Mouse (Mus musculus) midbrain, embryonic 12.5 days (tissue): ENCODE data around the gene Zfhx3. TPM values are rescaled to one million over a fixed set of nuclear protein-coding genes. Genes with fewer than 3 reads are reported as not detected.

Source experiments
- ATAC-seq: fragments of 200-750 bp; cut with Nextera tagmentation; 2 replicates; pipeline ENCODE4 v1.8.0; 2017; ENCODE audit warnings: low read depth, moderate TSS enrichment, moderate library complexity; ENCODE audit not compliant: low FRiP score
- H3K27ac ChIP-seq: fragments of 300-500 bp; sonication (generic); replicated peaks from 2 replicates; pipeline ENCODE4 v1.5.1; 2016; ENCODE audit warnings: mild to moderate bottlenecking
- H3K27me3 ChIP-seq: fragments of 300-500 bp; sonication (generic); 2 replicates; pipeline ENCODE4 v1.6.1; 2016; ENCODE audit warnings: mild to moderate bottlenecking
- H3K36me3 ChIP-seq: fragments of 300-500 bp; sonication (generic); 2 replicates; pipeline ENCODE4 v1.6.1; 2016
- H3K4me1 ChIP-seq: fragments of 300-500 bp; sonication (generic); 2 replicates; pipeline ENCODE4 v1.6.1; 2016
- H3K4me2 ChIP-seq: fragments of 300-500 bp; sonication (generic); replicated peaks from 2 replicates; pipeline ENCODE4 v1.6.1; 2016; ENCODE audit warnings: mild to moderate bottlenecking, moderate library complexity
- H3K4me3 ChIP-seq: fragments of 300-500 bp; sonication (generic); 2 replicates; pipeline ENCODE4 v1.5.1; 2016; ENCODE audit warnings: mild to moderate bottlenecking
- H3K9ac ChIP-seq: fragments of 300-500 bp; sonication (generic); replicated peaks from 2 replicates; pipeline ENCODE4 v1.6.1; 2016; ENCODE audit warnings: mild to moderate bottlenecking, moderate library complexity
- H3K9me3 ChIP-seq: fragments of 300-500 bp; sonication (generic); 2 replicates; pipeline ENCODE4 v1.6.1; 2016; ENCODE audit warnings: mild to moderate bottlenecking
- WGBS: fragments of 180-500 bp; shearing (Covaris S2); methylation state at CpG from one replicate; pipeline ENCODE4 v1.1.7; 2016; 5-methylcytosine and 5-hydroxymethylcytosine counted together
- polyA plus RNA-seq: library from polyadenylated mRNA; unstranded; fragments of >200 nt; fragmentation: Nextera tagmentation; extraction: Ambion mirVana; gene quantifications from 2 replicates; pipeline ENCODE4 v1.2.1, GENCODE M21; 2016

The Zfhx3 gene
- polyA plus RNA-seq, 1 experiment from 2014 or later, result 48.9 TPM

DNA sequence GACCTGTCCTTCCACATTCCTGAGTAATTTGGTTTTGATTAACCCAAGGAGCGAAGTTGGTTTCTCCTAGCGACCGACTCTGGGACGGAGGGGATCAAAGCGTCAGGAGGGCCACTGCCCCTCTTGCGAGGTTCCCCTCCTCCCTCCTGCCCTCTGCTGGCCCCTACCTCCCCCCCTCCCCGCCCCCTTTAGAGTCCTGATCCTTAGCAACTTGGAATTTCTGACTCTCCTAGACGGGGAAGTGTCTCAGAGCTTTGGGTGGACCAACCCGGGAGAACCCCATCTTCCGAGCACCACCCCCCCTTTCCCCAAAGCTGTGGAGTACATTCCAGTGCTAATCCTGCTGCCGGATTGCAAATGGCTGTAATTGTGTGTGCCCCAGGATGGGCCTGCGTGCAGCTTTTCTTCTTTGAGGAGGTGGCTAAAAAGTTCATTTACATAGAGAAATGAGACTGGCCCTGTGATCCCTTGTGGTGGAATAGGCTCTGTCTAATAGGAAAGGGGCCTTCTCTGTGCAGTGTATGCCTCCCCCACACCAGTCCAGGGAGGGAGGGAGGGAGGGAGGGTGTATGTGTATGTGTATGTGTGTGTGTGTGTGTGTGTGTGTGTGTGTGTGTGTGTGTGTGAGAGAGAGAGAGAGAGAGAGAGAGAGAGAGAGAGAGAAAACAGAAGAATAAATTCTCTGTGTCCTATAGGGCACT, 784.2 kb downstream of the Zfhx3 start:
- peaks cover 98% of the 10 kb centered on the region for H3K4me1 ChIP-seq
- H3K27ac ChIP-seq, result peak overlapping the region; percentile 61
- H3K4me3 ChIP-seq, result no peak overlapping the region
- no peaks in the 10 kb centered on the region for H3K36me3 ChIP-seq
- ATAC-seq, result peak; percentile 76
- no peak overlapping the region for H3K9ac ChIP-seq
- no peaks in the 10 kb centered on the region; the same call in 1 of the 2 replicates for H3K27me3 ChIP-seq
- 3% methylated on average over 12 of the region's 12 CpGs for WGBS
- no peaks in the 10 kb centered on the region for H3K9me3 ChIP-seq
- peak overlapping the region; percentile 39 for H3K4me2 ChIP-seq

DNA sequence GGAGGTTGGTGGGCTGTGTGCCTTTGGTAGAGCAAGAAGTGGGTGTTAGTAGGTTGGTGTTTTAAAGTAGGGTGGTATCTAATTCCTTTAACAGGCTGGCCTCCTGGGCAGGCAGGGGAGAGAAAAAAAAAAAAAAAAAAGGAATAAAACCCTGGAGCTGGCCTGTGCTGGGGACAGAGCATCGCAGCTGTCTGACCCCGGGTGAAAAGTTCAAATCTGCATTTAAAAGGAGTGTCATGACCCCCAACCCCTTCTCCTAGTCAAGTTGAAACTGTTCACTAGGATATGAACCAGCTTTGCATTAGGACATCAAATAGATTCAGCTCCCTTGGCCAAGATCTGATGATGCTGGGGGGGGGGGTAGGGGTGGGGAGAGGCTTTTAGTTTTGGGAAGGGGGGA, 786.7 kb downstream of the Zfhx3 start:
- H3K36me3 ChIP-seq, result no peaks in the 10 kb centered on the region
- H3K4me2 ChIP-seq, result no peak overlapping the region
- 0 out of 2 replicates have a peak overlapping the region, but pooled peaks have one; percentile 11 for H3K9ac ChIP-seq
- ATAC-seq, result no peak
- no peaks in the 10 kb centered on the region for H3K9me3 ChIP-seq
- H3K27me3 ChIP-seq, result no peaks in the 10 kb centered on the region
- 0% methylated on average over 2 of the region's 2 CpGs for WGBS
- no peak overlapping the region for H3K27ac ChIP-seq
- no peak overlapping the region for H3K4me3 ChIP-seq
- H3K4me1 ChIP-seq, result peaks cover 98% of the 10 kb centered on the region

DNA sequence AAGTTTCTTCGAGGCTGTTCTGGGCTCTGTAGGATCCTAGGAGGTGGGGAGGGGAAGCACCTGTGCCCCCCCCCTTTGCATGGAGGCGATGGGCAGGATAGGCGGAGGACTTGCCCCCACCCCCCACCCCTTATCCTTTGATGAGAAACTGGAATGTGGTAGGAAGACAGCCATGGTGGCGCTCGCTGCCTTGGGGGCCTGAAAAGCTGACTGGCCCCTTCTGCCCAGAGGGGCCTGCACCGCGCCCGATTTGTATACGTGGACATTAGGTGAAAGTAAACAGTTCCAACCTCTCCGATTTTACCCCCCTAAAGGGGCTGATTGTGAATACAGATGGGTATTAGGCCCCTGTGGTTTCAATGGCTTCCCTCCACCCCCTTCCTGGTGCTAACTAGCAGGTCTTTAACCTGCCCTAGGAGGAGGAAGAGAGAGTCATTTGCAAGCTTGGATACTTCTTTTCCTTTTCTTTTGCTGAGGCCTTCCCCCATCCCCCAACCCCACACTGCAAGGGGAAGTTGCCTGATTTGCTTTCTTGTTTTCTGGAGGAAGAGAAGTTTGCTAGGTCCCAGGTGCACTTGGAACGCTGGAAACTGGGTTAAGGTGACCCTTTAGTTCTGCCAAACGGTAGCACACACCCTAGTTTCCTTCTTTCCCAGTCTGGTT, 787.4 kb downstream of the Zfhx3 start:
- no peak overlapping the region for H3K4me3 ChIP-seq
- H3K27ac ChIP-seq, result no peak overlapping the region
- WGBS, result 5% methylated on average over 12 of the region's 12 CpGs
- 0 out of 2 replicates have a peak overlapping the region, but pooled peaks have one; percentile 11 for H3K9ac ChIP-seq
- H3K36me3 ChIP-seq, result no peaks in the 10 kb centered on the region
- H3K9me3 ChIP-seq, result no peaks in the 10 kb centered on the region
- H3K4me1 ChIP-seq, result peaks cover 91% of the 10 kb centered on the region
- no peak overlapping the region for H3K4me2 ChIP-seq
- ATAC-seq, result no peak
- no peaks in the 10 kb centered on the region for H3K27me3 ChIP-seq

DNA sequence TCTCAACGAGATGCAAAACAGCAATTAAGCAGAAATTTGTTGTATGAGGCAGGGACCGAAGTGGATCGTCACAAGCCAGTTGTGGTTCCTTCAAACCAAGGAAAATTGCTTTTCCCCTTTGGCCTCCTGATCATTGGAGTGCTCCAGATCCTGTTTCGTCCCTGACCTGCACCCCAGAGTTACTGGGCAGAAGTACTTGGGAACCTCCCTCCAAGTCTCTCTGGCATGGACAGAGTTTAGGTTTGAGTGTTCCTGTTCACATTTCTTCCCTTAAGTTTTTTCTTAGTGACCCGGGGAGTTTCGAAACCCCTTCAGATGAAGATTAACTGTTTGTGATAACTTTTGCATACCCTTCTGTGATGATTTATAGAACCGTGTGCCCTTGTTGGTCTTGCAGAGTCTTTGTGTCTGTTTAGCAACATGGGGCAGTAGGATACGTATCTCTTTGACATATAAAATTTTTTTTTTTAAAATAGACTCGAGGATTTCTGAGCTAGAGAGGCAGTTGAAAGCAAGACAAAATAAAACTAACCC, 788.5 kb downstream of the Zfhx3 start:
- Histone ChIP-seq H3K27ac (no peak overlapping the region), H3K4me3 (no peak overlapping the region), H3K4me1 (peaks cover 80% of the 10 kb centered on the region), H3K27me3 (no peaks in the 10 kb centered on the region), H3K9ac (no peak overlapping the region), H3K9me3 (no peaks in the 10 kb centered on the region), H3K4me2 (no peak overlapping the region), H3K36me3 (no peaks in the 10 kb centered on the region)
- no peak for ATAC-seq
- 54% methylated on average over 9 of the region's 9 CpGs for WGBS

DNA sequence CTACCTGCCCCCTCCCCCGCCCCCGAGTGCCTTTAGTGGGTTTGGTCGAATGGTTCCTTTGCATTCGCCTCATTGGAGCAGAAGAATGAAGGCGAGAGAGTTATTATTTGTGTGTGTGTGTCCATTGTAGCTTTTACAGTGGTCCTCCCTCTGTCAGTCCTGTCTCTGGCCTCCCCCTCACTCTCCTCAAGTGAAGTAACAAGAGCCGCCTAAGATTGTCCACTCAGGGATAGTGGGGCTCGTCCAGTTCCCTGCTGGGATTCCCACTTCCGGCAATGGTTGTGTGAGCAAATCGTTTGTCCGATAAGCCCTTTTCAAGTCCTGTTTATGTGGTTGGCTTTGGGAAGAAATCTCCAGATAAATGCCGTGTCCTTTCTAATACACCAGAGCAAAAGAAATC, 790.1 kb downstream of the Zfhx3 start:
- ATAC-seq, result no peak
- Histone ChIP-seq H3K4me3 (no peak overlapping the region), H3K27ac (0 out of 2 replicates have a peak overlapping the region, but pooled peaks have one; percentile 2), H3K4me1 (peaks cover 74% of the 10 kb centered on the region), H3K9ac (no peak overlapping the region), H3K4me2 (no peak overlapping the region; the same call in 1 of the 2 replicates), H3K36me3 (no peaks in the 10 kb centered on the region), H3K9me3 (no peaks in the 10 kb centered on the region), H3K27me3 (no peaks in the 10 kb centered on the region)
- 17% methylated on average over 11 of the region's 11 CpGs for WGBS

DNA sequence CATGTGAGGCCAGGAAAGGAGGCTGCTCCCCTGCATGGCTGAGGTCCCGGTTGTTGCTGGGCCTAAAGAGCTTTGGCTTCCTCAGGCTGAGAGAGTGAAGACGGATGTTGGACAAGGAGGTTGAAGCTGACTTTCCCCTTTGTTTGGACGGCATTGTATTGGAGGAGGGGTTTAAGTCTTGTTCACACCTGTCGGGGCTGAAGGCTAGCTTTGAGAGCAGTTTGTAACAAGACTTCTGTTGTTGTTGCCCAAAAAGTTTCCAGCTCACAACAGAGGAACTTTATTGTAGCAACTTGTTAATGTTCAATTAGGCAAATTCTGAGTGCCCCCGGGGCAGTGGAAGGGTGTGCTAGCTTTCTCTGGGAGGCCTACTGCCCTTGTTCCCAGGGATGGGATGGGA, 790.9 kb downstream of the Zfhx3 start:
- H3K27me3 ChIP-seq, result no peaks in the 10 kb centered on the region
- no peaks in the 10 kb centered on the region for H3K36me3 ChIP-seq
- H3K4me1 ChIP-seq, result peaks cover 65% of the 10 kb centered on the region
- no peak for ATAC-seq
- H3K9ac ChIP-seq, result no peak overlapping the region
- H3K4me3 ChIP-seq, result no peak overlapping the region
- no peak overlapping the region for H3K4me2 ChIP-seq
- no peak overlapping the region for H3K27ac ChIP-seq
- 59% methylated on average over 5 of the region's 5 CpGs for WGBS
- H3K9me3 ChIP-seq, result no peaks in the 10 kb centered on the region

DNA sequence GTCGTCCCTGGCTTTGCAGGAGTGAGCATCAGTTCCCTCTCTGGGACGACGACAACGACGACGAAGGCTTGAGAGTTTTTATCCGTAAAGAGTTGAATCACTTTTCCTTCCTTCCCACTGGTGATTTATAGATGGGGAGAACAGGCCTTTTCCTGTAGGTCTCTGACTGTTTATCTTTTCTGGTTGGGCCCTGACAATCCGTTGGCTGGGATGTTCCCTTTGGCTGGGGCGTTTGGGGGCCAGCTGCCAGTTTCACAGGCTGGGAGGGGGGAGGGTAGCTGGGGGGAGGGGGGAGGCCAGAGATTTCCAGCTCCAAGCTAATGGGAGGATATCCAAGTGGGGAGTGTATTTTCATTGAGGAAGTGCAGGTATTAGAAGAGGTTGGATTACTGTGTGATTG, 794.0 kb downstream of the Zfhx3 start:
- H3K4me1 ChIP-seq, result peaks cover 36% of the 10 kb centered on the region
- 47% methylated on average over 9 of the region's 9 CpGs for WGBS
- no peak for ATAC-seq

DNA sequence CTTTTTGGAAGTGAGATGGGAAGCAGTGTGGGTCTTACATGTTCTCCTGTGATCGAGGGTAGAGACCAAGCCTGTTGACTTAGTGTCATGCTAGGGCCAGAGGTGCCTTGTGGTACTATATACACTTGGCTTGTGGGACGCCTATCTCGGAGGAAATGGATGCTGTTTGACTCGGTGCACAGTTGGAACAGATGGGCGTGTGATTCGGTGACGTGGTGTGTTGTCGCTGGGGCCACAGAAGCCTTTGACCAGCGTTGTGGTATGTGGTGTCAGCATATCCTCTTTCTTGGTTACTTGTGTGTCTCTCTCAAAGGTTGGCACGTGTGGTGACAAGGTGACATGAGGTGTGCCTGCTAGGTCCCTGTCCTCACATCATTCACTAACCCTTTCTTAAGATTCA, 795.7 kb downstream of the Zfhx3 start:
- Histone ChIP-seq H3K4me3 (no peak overlapping the region), H3K27ac (no peak overlapping the region), H3K4me2 (no peak overlapping the region), H3K4me1 (peaks cover 18% of the 10 kb centered on the region), H3K9ac (no peak overlapping the region), H3K36me3 (no peaks in the 10 kb centered on the region), H3K9me3 (no peaks in the 10 kb centered on the region), H3K27me3 (no peaks in the 10 kb centered on the region)
- no peak for ATAC-seq
- WGBS, result 92% methylated on average over 10 of the region's 10 CpGs

More for the DNA sequence above, 794.0 kb downstream of the Zfhx3 start:
- Histone ChIP-seq H3K9me3 (no peaks in the 10 kb centered on the region), H3K27ac (no peak overlapping the region), H3K4me2 (no peak overlapping the region), H3K4me3 (no peak overlapping the region), H3K9ac (no peak overlapping the region), H3K36me3 (no peaks in the 10 kb centered on the region), H3K27me3 (no peaks in the 10 kb centered on the region)

DNA sequence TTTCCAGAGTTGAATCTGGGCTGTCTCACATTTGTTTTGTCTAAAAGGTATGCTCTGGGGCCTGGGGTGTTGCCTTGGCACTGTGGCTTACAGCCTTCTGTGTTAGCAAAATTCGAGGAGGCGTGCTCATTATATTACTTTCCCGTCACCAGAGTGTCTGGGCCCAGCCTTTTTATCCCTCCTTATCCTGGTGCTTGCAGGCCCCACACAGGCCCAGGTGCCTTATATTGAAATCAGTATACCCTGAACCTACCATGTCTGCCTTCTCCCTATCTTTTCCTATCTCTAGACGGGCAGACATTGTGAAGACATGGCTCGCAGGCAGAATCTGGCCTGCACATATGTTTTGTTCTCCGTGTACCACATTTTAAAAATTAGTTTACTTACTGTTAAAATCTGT, 797.1 kb downstream of the Zfhx3 start:
- no peak for ATAC-seq
- Histone ChIP-seq H3K4me1 (peaks cover 9% of the 10 kb centered on the region), H3K27me3 (no peaks in the 10 kb centered on the region), H3K9ac (no peak overlapping the region), H3K9me3 (no peaks in the 10 kb centered on the region), H3K27ac (no peak overlapping the region), H3K36me3 (no peaks in the 10 kb centered on the region), H3K4me3 (no peak overlapping the region), H3K4me2 (no peak overlapping the region)
- WGBS, result 86% methylated on average over 6 of the region's 6 CpGs

DNA sequence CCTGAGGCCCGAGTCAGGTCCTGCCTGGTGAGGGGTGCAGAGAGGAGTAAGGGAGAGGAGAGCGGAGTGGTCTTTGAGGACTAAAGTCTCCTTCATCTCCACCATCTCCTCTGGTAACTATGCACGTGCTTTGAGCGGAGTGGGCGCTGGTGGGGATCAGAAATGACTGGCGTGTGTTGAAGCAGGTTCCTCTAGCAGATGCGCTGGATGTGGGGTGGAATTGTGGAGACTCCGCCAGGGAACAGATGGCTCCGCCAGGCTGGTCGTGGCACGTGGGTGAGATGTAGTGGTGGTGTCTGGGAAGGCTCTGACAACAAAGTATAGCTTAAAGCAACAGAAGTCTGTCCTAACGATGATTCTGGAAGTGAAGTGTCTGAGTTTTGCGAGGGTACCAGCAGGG, 798.0 kb downstream of the Zfhx3 start:
- H3K4me1 ChIP-seq, result peaks cover 11% of the 10 kb centered on the region
- no peaks in the 10 kb centered on the region for H3K27me3 ChIP-seq
- H3K4me3 ChIP-seq, result no peak overlapping the region
- H3K4me2 ChIP-seq, result no peak overlapping the region
- H3K9me3 ChIP-seq, result no peaks in the 10 kb centered on the region
- H3K9ac ChIP-seq, result no peak overlapping the region
- no peak for ATAC-seq
- no peaks in the 10 kb centered on the region for H3K36me3 ChIP-seq
- 93% methylated on average over 13 of the region's 13 CpGs for WGBS
- no peak overlapping the region for H3K27ac ChIP-seq

DNA sequence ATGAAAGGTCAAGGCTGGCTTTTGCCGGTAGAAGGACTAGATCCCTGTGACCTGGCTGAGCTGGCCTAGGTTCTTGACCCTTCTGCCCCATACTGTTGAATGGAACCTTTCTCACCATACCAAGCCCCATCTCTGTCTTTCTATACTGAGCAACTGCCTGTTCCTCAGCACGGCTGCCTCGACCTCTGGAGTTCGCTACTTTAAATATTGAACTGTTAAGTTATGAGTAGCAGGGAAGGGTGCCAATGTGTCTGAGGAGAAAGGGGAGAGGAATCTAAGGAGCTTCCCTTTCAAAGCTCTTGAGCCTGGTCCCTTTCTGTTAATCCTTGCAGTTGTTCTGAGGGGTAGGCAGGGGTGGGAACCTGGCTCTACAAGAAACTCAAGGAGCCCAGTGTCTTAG, 799.2 kb downstream of the Zfhx3 start:
- Histone ChIP-seq H3K4me1 (peaks cover 5% of the 10 kb centered on the region; the same call in 1 of the 2 replicates), H3K27me3 (no peaks in the 10 kb centered on the region), H3K9me3 (no peaks in the 10 kb centered on the region), H3K4me2 (no peak overlapping the region), H3K9ac (no peak overlapping the region), H3K27ac (no peak overlapping the region), H3K36me3 (no peaks in the 10 kb centered on the region), H3K4me3 (no peak overlapping the region)
- 88% methylated on average over 4 of the region's 4 CpGs for WGBS
- no peak for ATAC-seq

DNA sequence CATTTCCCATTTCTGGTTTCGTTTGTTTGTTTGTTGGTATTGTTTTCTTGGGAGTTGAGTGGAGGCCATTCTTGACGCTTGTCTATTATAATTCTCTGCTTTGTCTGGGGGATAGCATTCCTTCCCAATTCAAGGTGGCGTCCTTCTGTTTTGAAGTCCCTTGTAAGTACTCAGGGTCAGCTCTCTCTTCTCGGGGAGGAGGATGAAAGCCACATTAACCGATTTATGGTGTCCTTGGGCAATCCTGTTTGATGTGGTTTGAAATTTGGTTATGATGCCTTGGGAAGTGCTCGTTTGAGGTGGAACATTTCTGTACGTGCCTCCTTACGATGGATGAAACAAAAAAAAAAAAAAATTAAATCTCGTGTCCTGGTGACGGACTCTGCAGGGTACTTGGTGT, 800.0 kb downstream of the Zfhx3 start:
- no peak overlapping the region for H3K4me2 ChIP-seq
- H3K27ac ChIP-seq, result no peak overlapping the region
- WGBS, result 83% methylated on average over 10 of the region's 10 CpGs
- no peak overlapping the region for H3K9ac ChIP-seq
- ATAC-seq, result no peak
- no peaks in the 10 kb centered on the region for H3K9me3 ChIP-seq
- no peak overlapping the region for H3K4me3 ChIP-seq
- H3K36me3 ChIP-seq, result no peaks in the 10 kb centered on the region
- no peaks in the 10 kb centered on the region for H3K27me3 ChIP-seq
- 0 out of 2 replicates have a peak, but pooled peaks cover 2% of the 10 kb centered on the region for H3K4me1 ChIP-seq
